Mouse (Mus musculus): ENCODE measurements at regions not wholly inside any gene's neighbourhood (a gene's known extent, or its start where the extent isn't known, plus 50 kb on each side); places are given as distances from the start of the nearest gene placed in this dataset.

- no peak for TF ChIP-seq MEF2A (IDR thresholded peaks at IDR 0.05; ENCODE audit: extremely low read depth, insufficient replicate concordance, low read depth, low read length, poor library complexity, severe bottlenecking)
- TF ChIP-seq TBP (IDR thresholded peaks at IDR 0.05; ENCODE audit: low read depth, low read length): no peak
Observed at GRCm38 (mm10) chr9:87968190-87969082, 237.4 kb upstream of the Tbx18 start (continued).

DNA sequence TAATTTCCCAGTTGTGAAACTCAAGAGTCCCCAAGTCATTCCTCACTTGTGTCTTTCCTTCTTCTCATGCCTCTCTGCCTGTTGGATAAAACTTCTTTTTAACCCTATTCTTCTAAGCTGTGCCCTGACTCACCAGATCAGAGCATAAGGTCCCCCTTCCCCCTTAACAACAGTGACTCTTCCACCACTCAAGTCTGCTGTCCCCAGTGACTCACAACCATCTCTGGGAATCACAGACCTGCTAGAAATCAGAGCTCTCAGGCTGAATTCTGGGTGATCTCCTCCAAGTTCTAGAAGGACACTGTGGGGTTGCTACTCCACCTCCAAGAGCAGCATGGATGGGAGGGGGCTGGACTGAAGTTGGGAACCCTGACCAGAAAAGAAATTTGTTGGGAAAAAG lies 239.5 kb upstream of the Tbx18 start:
- Histone ChIP-seq H3K9ac (ENCODE audit: control insufficient read depth, low read depth, low read length, poor library complexity, severe bottlenecking) (no peak overlapping the region), H3K4me1 (ENCODE audit: control insufficient read depth in 1 of 2, insufficient read depth in 2 of 2, low read length in 2 of 2) (no peaks in the 10 kb centered on the region), H3K27ac (ENCODE audit: control insufficient read depth, low read depth, low read length) (no peak overlapping the region), H3K9me3 (replicated peaks; ENCODE audit: insufficient read depth, low read length) (no peaks in the 10 kb centered on the region), H3K27me3 (ENCODE audit: control insufficient read depth in 1 of 2, insufficient read depth in 2 of 2, low read length in 2 of 2) (no peaks in the 10 kb centered on the region), H3K79me2 (ENCODE audit: control insufficient read depth, insufficient read depth, low read length, poor library complexity) (no peaks in the 10 kb centered on the region), H3K36me3 (ENCODE audit: control insufficient read depth in 1 of 2, insufficient read depth in 2 of 2, low read length in 2 of 2) (no peaks in the 10 kb centered on the region), H3K4me3 (ENCODE audit: control insufficient read depth in 1 of 2, insufficient read depth in 1 of 2, low read depth in 2 of 2, low read length in 2 of 2) (no peak overlapping the region)
- DNase-seq (ENCODE audit: low read depth, low spot score): no peak
- TF ChIP-seq ZC3H11A (IDR thresholded peaks at IDR 0.05; ENCODE audit: low read depth, low read length) (no peak), ZNF384 (IDR thresholded peaks at IDR 0.05; ENCODE audit: low read depth, low read length) (no peak), MYB (IDR thresholded peaks at IDR 0.05; ENCODE audit: low read depth, low read length) (no peak), HCFC1 (IDR thresholded peaks at IDR 0.05; ENCODE audit: low read depth, low read length) (no peak), SMC3 (IDR thresholded peaks at IDR 0.05; ENCODE audit: low read depth, low read length) (no peak), ZKSCAN1 (IDR thresholded peaks at IDR 0.05; ENCODE audit: low read depth, low read length) (no peak), NELFE (IDR thresholded peaks at IDR 0.05; ENCODE audit: low read depth, low read length) (no peak), SIN3A (IDR thresholded peaks at IDR 0.05; ENCODE audit: low read length) (no peak), CHD2 (IDR thresholded peaks at IDR 0.05; ENCODE audit: low read length) (no peak), MAZ (IDR thresholded peaks at IDR 0.05; ENCODE audit: low read depth, low read length) (no peak), JUND (IDR thresholded peaks at IDR 0.05; ENCODE audit: low read depth, low read length) (no peak), MEF2A (IDR thresholded peaks at IDR 0.05; ENCODE audit: extremely low read depth, insufficient replicate concordance, low read depth, low read length, poor library complexity, severe bottlenecking) (no peak), ZMIZ1 (IDR thresholded peaks at IDR 0.05; ENCODE audit: low read depth, low read length) (no peak), USF1 (IDR thresholded peaks at IDR 0.05; ENCODE audit: low read depth, low read length) (no peak), RCOR1 (IDR thresholded peaks at IDR 0.05; ENCODE audit: low read depth, low read length) (no peak), EP300 (IDR thresholded peaks at IDR 0.05; ENCODE audit: low read depth in 1 of 2, low read length in 2 of 2) (no peak), BHLHE40 (IDR thresholded peaks at IDR 0.05; ENCODE audit: borderline replicate concordance, low read depth, low read length) (no peak), TCF12 (IDR thresholded peaks at IDR 0.05; ENCODE audit: low read depth, low read length) (no peak), RAD21 (IDR thresholded peaks at IDR 0.05; ENCODE audit: low read depth, low read length) (no peak), KAT2A (conservative IDR thresholded peaks at IDR 0.05; ENCODE audit: low read depth, low read length) (no peak)
